Mouse (Mus musculus) hematopoietic stem cell, adult 5-6 weeks (primary cell): ENCODE measurements around the gene Tnc. TPM values are rescaled to one million over a fixed set of nuclear protein-coding genes. Genes with fewer than 3 reads are reported as not detected.

Experiments
- ATAC-seq, 2 experiments: fragments of 125-278 bp in 1 of 2; replicated peaks in 1 of 2; 2 replicates each; pipeline ENCODE4 v1.8.0; 2016 to 2017; ENCODE audit warnings: inconsistent platforms in 2 of 2, mild to moderate bottlenecking in 2 of 2, moderate number of reproducible peaks in 2 of 2, low read depth in 1 of 2, moderate TSS enrichment in 1 of 2; ENCODE audit not compliant: low FRiP score in 2 of 2, poor library complexity in 2 of 2, severe bottlenecking in 2 of 2, insufficient read depth in 1 of 2, low TSS enrichment in 1 of 2
- total RNA-seq: library from RNA; stranded (forward); fragments of 172-1452, 232-1000 nt; gene quantifications from 2 replicates; pipeline ENCODE4 v1.2.3, GENCODE M21; 2017

The Tnc gene
- total RNA-seq, 1 experiment from 2014 or later, result 0.55 TPM

- ATAC-seq, result no peak
Measured at GRCm38 (mm10) chr4:64037513-64037912, 9.3 kb downstream of the Tnc start.

DNA sequence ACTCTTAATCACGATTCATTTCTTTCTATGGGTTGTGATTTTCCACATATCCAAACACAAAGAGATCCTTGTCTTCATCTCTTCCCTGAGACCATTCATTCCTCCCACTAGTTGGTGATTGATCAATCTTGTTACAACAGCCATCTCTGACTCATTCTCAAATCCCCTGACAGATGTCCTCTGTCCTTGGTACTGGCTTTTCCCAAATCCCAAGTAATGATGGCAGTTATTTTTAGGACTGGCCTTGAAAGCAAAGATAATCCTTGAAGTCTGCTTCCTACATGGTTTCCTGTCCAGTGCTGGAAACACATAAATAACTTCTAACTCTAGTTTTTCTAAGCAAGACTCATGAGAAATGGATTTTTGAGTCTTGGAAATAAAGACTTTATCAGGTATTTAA lies 12.1 kb downstream of the Tnc start:
- ATAC-seq, result no peak

DNA sequence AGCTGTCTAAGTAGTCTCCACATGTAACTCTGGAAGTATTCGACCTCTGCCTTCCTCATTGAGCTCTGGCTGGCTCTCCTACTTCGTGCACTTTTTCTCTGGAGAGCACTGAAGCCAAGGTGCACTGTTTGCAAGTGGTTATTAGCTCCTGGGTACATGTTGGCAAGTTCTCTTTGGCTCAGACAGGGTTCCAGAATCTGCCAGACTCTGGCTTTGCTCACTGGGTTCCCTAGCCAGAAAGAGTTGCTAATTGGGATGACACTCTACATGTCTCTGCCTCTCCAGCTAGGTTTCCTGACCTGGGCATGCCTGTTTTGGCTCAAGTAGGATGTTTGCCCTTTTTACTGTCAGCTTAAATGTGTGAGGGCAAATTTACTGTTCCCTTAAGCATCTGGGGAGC lies 13.6 kb downstream of the Tnc start:
- no peak for ATAC-seq

GRCm38 (mm10) chr4:64029486-64029885 lies 17.3 kb downstream of the Tnc start:
- ATAC-seq, result no peak

DNA sequence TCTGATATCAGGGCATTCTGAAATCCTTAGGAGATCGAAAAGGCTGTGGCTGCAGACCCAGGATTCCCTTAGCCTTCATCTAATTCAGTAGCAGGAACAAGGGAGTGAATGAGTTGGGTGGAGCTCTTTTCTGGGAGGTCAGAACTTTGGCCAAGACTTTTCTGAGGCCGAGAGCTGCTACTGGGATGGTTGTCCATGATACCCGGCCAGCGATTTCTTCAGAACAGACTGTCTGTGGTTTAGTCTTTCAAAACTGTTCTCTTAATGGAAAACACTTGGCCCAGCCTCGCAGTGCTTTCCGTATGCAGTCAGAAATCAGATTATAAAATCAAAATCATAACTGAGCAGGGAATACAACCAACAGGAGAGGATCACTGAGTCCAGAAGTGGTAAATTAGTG lies 21.2 kb downstream of the Tnc start:
- ATAC-seq, result no peak

GRCm38 (mm10) chr4:64024041-64024779 lies 22.6 kb downstream of the Tnc start:
- ATAC-seq, result no peak

DNA sequence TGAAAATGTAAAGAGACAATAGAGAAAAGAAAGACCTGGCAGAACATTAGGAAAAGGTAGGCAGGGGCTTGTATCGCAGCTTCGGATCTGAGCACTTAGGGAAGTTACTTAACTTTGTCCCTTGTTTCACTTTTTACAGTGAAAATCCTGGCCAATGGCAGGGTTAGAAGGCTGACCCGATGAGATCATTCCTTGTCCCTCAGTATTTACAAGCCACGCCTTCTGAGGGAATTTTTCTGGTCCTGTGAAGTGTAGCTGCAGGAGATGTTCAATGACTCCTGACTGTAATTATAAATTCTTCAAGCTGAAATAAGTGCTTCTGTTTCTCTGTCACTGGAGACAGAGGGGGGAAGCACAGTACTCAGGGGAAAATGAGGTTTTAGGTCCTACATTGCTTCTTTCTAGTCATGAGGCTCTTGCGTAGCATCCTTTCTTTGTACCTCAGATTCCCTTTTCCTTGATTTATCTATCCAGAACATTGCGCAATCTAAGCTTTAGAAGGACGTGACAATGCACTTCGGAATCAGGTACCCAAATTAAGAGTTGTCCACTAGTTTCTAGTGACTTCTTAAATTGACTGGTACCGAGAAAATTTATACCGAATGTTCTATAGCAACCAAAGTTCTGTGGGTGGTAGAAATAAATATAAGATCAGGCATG lies 25.8 kb downstream of the Tnc start:
- ATAC-seq, result no peak

- ATAC-seq, result 0 out of 4 replicates have a peak, but pooled peaks of 1 of the 2 experiments have one; percentile 2
Measured at GRCm38 (mm10) chr4:64020151-64020550, 26.7 kb downstream of the Tnc start.

DNA sequence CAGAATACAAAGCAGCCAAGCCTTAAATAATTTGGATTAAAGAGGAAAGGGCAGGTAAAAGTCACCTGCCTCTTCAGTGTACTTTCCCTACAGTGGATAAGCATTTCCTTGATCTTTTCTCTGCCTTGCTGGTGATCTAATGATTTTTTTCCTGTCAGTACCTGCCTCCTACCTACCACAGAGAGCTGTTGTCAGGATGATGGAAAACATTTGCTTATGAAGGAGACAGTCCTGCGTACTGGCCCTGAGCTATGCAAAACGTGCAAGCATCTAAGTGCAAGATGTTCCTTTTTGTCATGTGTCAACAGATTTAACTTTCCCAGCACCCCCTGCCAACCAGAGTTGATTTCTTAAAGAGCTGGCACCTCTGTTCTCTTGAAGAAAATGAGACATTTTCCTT lies 35.5 kb downstream of the Tnc start:
- ATAC-seq, result no peak

GRCm38 (mm10) chr4:64009936-64010335 lies 36.9 kb downstream of the Tnc start:
- no peak for ATAC-seq

- ATAC-seq, result no peak
Measured at GRCm38 (mm10) chr4:64005198-64005597, 41.6 kb downstream of the Tnc start.

- ATAC-seq, result no peak
Measured at GRCm38 (mm10) chr4:64003677-64004076, 43.1 kb downstream of the Tnc start.

GRCm38 (mm10) chr4:64002168-64002567 lies 44.6 kb downstream of the Tnc start:
- ATAC-seq, result no peak

GRCm38 (mm10) chr4:64000788-64001187 lies 46.0 kb downstream of the Tnc start:
- ATAC-seq, result no peak

- no peak for ATAC-seq
Measured at GRCm38 (mm10) chr4:64000293-64000692, 46.5 kb downstream of the Tnc start.

DNA sequence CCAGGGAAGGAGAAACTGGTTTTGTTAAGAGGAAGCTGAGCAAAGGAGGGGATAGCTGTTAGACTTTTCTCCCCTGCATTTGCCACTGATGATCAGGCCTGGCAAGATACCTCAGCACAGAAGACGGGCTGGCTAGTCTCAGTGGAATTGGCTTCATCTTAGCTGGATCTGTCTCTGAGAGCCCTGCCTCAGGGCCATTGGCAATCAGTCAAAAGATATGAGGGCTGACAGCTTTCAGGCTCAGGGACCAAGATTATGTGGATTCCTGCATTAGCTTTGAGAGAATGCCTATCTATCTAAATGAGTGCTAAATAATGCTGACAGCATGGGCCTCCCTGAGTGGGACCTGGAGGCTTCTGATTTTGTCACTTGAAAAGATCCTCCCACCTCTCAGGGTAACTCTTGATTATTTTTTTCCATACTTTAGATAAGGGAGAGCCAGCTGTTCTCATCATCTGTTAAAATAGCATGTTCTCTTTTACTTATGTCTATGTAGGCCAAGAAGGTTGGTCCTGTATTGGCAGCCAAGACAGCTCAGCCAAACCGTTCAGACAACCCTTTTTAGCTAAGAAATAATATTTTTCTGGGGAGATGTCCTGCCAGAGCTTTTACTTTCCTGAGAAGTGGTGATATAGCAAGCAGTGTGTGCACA lies 53.2 kb downstream of the Tnc start:
- ATAC-seq, result no peak

DNA sequence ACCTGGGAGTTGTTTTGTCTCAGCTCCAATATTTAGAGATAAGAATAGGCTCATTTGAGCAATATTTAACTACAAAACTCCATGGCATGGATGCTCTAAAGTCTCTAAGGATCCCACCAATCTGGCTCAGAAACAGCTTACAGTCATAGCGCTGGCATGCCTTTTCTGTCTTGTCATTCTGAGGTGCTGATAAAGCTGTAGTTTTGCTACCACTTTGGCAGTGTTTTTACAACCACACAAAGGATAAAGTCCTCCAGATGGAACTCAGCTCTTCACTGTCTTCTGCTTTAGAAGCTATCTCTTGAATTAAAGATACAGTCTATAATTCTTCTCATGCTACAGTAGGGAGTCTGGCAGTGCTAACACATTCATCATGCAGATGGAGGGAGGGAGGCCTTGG lies 56.6 kb downstream of the Tnc start:
- no peak for ATAC-seq

DNA sequence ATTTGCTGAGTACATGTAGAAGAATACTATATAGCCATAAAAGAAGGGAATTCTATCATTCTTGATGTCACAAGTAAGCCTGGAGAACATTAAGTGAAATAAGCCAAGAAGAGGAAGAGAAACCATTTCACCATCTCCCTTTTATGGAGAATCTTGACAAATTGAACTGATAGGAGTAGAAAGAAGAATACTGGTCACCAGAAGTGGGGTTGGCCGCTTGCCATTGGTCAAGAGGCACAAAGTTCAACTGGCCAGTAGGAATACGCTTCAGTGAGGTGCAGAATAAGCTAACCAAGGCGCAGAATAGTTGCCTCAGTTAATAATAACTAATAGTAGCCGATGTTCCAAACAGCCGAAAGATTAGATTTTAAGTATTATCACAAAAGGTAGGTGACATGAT lies 58.7 kb downstream of the Tnc start:
- ATAC-seq, result no peak
